Mouse (Mus musculus) retina, adult 2 months (tissue): ENCODE data around the gene Il23r.
"Not testable (repeated sequence)": the region's sequence is repeated elsewhere in the genome, so short reads cannot be mapped to it uniquely, and the experiment has no call there.

Source experiments
- DNase-seq: peaks from one replicate; pipeline ENCODE4 v3.0.0-alpha.2; 2012; ENCODE audit warnings: low read depth, low spot score

The Il23r gene

DNA sequence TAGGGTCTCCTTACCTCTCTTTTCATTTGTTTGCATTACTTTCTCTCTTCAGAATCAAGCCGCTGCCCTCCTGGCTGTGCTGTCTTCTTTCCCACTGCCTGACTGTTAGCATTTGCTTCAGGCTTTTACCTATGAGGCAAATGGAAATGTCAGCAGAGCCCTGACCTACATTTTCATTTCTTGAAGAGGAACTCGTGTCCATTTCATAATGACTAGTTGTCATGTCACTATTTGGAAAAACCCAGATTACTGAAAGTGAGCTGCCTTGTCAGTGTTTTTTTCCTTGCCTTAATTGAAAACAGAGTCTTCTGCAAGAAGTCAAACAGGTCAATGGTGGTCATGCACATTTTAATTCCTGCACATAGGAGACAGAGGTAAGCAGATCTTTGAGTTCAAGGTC is at the start of gene Il23r:
Gene Il23r (minus strand): TSS at position 101 of the 400 bp plus-strand sequence.
- DNase-seq, result no peak

GRCm38 (mm10) chr6:67535777-67536054 is 44.1 kb upstream of the Il23r start, which contains the start of gene Tacstd2:
Tacstd2 (minus strand) TSS chr6:67535796.
- no peak for DNase-seq

- no peak for DNase-seq
Measured at GRCm38 (mm10) chr6:67535005-67535776, 43.5 kb upstream of the Il23r start.

DNA sequence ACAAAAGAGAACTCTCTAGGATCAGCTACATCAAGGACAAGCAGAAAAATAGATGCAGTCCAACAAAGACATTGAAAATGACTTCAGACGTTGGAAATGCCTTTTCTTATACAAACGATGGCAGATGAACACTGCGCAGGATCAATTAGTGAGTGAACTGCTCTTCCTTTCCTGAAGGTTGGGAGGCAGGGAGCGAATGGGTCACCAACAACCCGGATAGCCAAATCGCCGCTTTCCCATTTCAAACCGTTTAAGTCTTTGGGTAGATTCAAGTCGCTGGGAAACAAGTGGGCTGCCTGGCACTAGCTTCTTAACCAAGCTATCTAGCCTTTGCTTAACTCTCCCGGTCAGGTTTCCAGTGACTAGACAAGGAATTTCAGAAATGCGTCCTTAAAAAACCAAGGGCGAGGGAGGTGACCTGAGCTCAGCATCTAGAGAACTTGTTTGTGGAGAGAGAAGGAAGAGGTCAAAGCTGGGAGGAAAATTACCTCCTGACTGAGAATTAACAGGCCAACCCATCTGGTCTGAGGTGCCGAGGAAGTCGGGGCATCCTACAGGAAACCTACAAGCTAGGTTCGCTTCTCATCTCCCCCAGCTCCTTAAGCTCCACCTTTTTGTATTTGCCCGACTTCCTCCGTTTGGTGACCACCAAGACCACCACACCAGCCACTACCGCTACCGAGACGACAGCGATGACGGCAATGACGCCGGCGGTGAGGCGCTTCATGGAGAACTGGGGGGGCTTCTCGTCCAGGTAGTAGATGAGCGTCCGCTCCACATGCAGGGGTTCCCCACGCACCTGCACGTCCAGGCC is 42.7 kb upstream of the Il23r start:
- no peak for DNase-seq

- DNase-seq, result no peak
Measured at GRCm38 (mm10) chr6:67532665-67533440, 41.2 kb upstream of the Il23r start.

DNA sequence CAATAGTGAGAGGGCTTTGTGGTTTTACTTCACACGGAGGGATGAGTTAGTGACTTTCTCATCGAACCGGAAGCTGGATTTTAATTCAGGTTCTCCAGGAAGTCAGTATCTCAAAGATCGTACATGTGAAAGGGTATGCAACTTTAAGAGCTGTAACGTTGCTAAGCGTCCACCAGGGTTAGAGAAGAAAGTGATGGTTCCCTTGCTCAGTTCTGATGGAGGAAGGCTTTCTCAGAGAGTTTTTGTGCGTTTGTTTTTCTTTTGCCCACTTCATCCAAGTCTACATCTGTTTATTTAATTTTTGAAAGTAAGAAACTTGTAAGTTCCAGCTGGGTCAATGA is 40.1 kb upstream of the Il23r start:
- DNase-seq, result no peak

DNA sequence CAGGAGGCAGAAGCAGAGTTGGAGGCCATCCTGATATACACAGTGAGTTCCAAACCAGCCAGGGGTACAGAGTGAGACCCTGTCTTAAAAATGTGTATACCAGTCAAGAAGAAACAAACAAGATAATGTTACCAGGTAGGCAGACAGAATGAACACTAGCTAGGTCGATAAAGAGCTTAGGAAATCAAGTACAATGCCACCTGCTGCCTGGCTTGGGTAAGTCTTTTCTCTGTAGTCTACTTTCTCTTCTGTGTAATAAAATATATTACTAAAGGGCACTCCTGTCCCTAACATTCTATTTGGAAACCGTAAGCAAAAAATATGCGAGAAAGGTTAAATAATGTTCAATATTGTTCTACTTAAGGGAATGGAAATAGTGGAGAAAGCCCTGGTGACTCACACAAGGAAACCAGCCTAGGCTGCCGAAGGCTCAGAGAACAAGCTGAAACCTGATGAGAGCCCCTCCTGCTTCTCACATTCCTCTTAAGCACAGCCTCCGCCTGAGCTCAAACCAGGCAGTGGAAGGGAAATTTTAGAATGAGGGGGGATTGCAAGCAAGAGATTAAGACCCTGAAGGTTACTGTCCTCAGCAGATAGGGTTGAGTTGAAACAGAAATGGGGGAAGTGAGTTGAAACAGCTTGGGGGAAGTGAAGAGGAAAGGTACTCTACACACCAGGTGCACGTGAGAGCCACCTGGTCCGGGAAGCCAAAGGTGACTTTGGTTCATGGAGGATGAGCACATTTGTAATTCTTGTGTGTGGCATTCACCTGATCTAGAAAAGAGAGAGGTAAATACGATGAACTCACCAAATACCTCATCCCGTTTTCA is 39.6 kb upstream of the Il23r start:
- no peak for DNase-seq

- DNase-seq, result no peak
Measured at GRCm38 (mm10) chr6:67526356-67526755, 34.7 kb upstream of the Il23r start.

DNA sequence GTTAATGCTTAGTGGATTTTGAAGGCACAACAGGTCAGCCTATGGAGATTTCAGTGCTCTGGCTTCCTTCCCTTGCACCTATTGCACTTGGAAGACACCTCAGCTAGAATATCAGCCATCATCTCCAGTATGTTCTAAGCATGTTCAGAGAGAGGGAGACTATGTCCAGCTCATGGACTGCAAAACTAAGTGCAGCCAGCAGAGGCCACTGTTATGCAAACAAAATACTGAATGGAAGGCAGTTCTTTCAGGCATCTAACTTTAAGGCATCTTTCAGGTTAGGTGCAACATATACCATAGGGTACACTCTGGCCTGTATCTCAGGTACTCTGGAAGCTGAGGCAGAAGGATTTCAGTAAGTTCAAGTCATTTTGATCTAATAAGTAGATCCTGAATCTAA is 19.1 kb upstream of the Il23r start:
- DNase-seq, result peak; percentile 6

DNA sequence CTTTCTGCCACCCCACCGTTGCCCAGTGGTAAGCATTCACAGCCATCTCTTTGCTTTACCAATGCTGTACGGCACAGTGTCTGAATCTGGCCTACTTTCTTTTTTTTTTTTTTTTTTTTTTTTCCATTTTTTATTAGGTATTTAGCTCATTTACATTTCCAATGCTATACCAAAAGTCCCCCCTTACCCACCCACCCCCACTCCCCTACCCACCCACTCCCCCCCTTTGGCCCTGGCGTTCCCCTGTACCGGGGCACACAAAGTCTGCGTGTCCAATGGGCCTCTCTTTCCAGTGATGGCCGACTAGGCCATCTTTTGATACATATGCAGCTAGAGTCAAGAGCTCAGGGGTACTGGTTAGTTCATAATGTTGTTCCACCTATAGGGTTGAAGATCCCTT is 10.3 kb upstream of the Il23r start:
- not testable (repeated sequence) for DNase-seq

DNA sequence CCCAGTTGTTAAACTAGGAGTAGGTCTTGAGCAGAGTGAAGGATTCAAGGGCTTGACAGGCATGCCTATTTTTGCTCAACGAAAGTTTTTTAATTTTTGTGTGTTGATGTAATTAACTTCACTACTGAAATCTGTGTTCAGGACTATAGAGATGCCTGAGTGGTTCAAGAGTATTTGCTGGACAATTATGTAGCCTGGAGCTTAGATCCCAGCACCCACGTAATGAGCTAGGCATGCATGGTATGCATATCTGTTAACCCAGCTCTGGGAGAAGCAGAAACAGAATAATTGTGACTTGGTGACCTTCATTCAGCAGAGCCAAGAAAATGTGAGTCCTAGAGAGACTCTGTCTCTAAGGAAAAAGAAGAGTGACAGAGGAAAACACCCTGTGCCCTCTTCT is 10.6 kb downstream of the Il23r start:
- no peak for DNase-seq

DNA sequence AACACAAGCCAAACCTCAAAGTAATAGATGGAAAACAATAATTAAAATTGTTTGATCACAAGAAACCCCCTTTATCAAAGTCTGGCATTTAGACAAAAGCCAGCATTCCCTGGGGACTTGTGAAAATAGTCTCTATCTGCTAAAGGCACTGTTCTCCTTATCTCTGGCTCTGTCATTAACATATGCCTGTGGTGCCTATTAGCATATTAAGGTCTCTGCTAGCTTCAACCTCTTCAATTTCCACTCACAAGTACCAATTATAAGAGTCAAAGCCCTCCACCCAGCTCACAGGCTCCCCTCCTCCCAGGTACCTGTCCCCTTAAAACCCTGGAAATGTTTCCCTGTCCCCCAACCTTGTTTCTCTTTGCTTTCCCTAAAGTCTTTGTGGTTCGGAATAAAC is 20.4 kb downstream of the Il23r start:
- no peak for DNase-seq

DNA sequence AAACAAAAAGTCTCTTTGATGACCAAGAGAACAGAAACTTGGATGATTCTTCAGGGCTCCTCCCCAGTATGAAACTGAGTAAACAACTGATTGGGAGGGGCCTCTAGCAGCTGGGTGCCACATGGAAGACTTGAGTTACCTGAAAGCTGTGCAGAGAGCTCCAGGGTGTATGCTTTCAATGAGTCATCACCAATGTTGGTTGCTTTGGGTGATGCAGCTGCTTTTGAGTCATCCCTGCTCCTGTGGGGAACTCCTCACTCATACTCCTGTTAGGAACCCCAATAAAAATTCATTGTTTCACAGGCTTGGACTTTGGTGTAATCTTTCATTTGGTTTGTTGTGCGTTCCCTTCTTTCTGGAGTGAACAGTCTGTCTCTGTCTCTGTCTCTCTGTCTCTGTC is 32.2 kb downstream of the Il23r start:
- DNase-seq, result no peak

GRCm38 (mm10) chr6:67451330-67451729 is 40.3 kb downstream of the Il23r start:
- DNase-seq, result peak; percentile 6

- no peak for DNase-seq
Measured at GRCm38 (mm10) chr6:67445866-67446265, 45.8 kb downstream of the Il23r start.

GRCm38 (mm10) chr6:67443124-67443523 is 48.5 kb downstream of the Il23r start:
- no peak for DNase-seq

DNA sequence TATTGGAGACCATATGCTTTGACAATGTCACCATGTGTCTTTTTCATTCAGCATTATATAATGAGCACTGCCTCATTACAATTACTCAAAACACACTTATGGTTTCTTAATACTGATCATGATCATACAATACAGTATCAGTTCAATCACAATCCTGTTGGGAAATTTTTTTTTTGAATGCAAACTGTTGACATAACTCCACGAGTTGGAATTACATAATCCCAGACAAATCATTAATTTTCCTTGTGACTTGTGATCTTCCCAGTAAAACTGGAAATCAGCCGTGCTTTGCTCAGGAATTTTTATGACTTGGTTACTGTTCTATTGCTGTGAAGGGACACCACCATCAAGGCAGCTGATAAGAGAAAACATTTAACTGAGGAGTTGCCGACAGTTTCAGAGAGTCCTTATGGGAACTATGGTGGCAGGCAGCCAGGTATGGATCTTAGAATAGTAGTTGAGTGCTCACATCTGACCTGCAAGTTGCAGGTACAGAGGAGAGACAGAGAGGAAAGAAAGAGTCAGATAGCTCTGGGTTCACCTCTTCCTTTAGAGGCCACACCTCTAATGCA is 53.8 kb downstream of the Il23r start:
- no peak for DNase-seq

DNA sequence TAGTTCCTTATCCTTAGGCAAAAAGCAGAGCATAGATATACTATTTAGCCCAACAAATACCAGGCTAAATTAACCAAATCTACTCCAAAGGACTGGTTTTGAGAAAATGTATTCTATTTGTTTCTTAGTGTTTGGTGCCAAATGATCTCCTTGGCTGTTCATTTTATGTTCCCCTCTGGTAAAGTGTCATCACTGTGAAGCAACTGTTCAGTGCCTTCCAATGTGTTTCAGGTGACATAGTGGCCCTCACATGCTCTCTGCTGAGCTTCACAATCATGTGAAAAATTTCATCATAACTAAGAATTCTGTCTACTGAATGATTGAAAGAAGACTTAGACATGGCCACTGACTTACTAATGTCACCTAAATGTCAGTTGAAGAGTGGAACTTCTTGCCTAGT is 54.6 kb downstream of the Il23r start:
- no peak for DNase-seq

DNA sequence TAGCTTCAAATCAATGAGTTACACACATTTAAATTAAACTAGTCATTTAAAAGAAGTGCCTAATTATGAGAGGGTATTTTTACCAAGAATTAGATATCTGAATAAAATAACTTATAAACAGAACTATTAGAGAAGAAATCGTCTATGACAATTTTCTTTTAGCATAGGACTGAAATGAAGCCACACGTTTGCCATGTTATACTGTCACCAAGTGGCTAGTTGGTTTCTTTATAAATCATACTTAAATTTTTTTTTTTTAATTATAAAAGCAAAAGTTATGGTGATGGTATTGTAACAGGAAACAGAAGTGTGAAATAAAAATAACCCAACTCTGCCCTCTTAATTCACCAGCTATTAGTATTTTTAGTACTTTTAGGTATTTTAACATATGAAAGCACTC is 55.4 kb downstream of the Il23r start:
- no peak for DNase-seq

GRCm38 (mm10) chr6:67435711-67436110 is 55.9 kb downstream of the Il23r start:
- no peak for DNase-seq

DNA sequence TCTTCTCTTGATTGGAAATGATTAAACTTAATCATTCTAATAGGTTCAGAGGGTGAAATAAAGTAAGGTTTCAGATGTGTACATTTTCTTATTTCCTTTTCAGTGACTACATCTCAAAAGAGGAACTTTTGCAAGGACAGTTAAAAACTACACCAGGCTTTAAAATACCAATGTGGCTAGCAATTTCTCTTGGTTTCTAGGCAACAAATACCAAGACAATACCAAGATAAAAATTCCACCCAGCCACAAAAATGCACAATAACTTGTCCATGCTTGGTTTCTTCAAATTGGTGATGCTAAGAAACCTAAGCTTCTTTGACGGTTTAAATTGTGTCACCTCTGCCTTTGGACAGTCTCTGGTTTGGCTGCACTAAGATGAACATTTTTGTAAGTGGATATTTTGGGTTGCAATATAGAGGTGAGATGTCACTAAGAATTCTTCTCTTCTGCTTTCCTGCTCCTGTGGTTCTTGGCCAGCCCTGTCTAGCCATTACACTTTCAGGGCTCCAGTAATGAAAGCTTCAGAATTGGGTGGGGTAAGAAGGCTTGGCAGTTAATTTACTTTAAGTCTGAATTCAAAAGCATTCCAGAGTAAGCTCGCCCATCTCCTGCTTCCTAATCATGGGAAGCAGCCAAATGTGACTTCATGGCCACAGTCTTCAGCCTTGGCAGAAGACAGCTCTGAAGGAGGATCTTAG is 56.8 kb downstream of the Il23r start:
- DNase-seq, result no peak
